Mouse (Mus musculus) liver, adult 2 months (tissue): ENCODE results near the gene Celf1. TPM values are rescaled to one million over a fixed set of nuclear protein-coding genes. Genes with fewer than 3 reads are reported as not detected.
"Not testable (repeated sequence)": the region's sequence is repeated elsewhere in the genome, so short reads cannot be mapped to it uniquely, and the experiment has no call there.

ENCODE experiments used
- DNase-seq: peaks from one replicate; pipeline ENCODE4 v3.0.0-alpha.2; 2011; ENCODE audit warnings: low read depth, low spot score; ENCODE audit errors: extremely low read depth
- H3K27ac ChIP-seq: fragments of 200-500 bp; replicated peaks from 2 replicates; pipeline ENCODE4 v1.5.1; 2012; ENCODE audit warnings: low read depth, mild to moderate bottlenecking, control low read depth, inconsistent platforms, low read length; ENCODE audit not compliant: insufficient read depth
- H3K27me3 ChIP-seq: fragments of 200-500 bp; 2 replicates; pipeline ENCODE4 v1.6.1; 2012; ENCODE audit warnings: mild to moderate bottlenecking, moderate library complexity, low read length, inconsistent platforms; ENCODE audit not compliant: control insufficient read depth, insufficient read depth
- H3K36me3 ChIP-seq: fragments of 200-500 bp; 2 replicates; pipeline ENCODE4 v1.6.1; 2012; ENCODE audit warnings: low read length, inconsistent platforms; ENCODE audit not compliant: control insufficient read depth, insufficient read depth
- H3K4me1 ChIP-seq: fragments of 200-500 bp; 2 replicates; pipeline ENCODE4 v1.6.1; 2011; ENCODE audit warnings: low read length; ENCODE audit not compliant: control insufficient read depth, insufficient read depth
- H3K4me3 ChIP-seq: fragments of 200-500 bp; 2 replicates; pipeline ENCODE4 v1.5.1; 2011; ENCODE audit warnings: low read depth, mild to moderate bottlenecking, control low read depth, low read length, moderate library complexity; ENCODE audit not compliant: insufficient read depth
- H3K79me2 ChIP-seq: fragments of 200-500 bp; 2 replicates; pipeline ENCODE4 v1.6.1; 2012; ENCODE audit warnings: inconsistent platforms, mild to moderate bottlenecking, low read length, moderate library complexity; ENCODE audit not compliant: control insufficient read depth, insufficient read depth
- H3K9ac ChIP-seq: fragments of 200-500 bp; 2 replicates; pipeline ENCODE4 v1.6.1; 2012; ENCODE audit warnings: low read depth, mild to moderate bottlenecking, control low read depth, inconsistent platforms, low read length
- CTCF ChIP-seq: fragments of 200-500 bp; IDR thresholded peaks from 2 replicates; pipeline ENCODE4 v1.5.1; 2011; ENCODE audit warnings: low read depth, low read length, control low read depth
- POLR2A ChIP-seq: fragments of 200-500 bp; IDR thresholded peaks from 2 replicates; pipeline ENCODE4 v1.6.1; 2011; ENCODE audit warnings: low read length, control low read depth; ENCODE audit not compliant: insufficient read depth; ENCODE audit errors: extremely low read depth
- WGBS: fragments of 180-500 bp; shearing (Covaris S2); methylation state at CpG from one replicate; pipeline ENCODE4 v1.1.7; 2018; 5-methylcytosine and 5-hydroxymethylcytosine counted together
- polyA plus RNA-seq: library from polyadenylated mRNA; depleted of rRNA; stranded (reverse); fragments of >200 nt; gene quantifications from 2 replicates; pipeline ENCODE4 v1.2.3, GENCODE M21; 2012
- total RNA-seq: library from RNA; depleted of rRNA; stranded (reverse); fragments of >200 nt; gene quantifications from 2 replicates; pipeline ENCODE4 v1.2.3, GENCODE M21; 2014

The Celf1 gene
- total and polyA plus RNA-seq, 2 experiments = 30.5 to 39.5 TPM

DNA sequence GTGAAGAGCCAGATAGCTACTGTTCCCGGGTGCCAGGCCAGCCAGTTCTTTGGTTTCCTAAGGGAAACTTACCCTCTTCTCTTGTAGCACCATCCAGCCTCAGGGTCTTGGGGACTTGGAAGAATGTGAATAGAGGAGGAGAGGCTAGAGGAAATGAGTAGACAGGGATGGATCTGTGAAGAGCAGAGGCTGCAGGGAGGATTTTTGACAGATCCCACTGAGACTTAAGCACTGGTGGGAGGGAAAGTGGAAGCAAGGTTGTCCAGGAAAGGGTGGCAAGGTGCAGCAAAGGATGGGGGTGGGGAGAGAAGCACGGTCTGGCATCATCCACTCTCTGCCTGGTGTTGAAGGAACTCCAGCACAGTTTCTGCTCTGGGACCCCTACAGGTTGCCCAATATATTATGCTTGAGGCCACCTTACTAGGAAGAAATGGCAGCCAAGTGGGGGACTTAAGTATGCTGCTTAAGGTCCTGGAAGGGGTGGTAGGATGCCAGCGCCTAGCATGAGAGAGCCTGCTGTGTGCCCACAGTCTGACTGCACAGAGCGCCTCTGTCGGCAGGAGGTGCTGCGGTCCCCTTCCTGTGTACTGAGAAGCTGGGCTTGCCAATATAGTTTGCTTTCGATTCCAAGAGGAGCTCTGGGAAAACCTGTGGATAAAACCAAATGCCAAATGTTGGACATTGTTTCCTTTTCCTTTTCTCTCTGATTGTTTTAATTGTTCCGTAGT, 78.0 kb downstream of the Celf1 start:
- Histone ChIP-seq H3K27me3 (no peaks in the 10 kb centered on the region), H3K9ac (no peak overlapping the region), H3K79me2 (no peaks in the 10 kb centered on the region), H3K27ac (no peak overlapping the region), H3K36me3 (peaks cover 42% of the 10 kb centered on the region), H3K4me1 (peaks cover 4% of the 10 kb centered on the region; the same call in 1 of the 2 replicates), H3K4me3 (no peak overlapping the region)
- no peak for DNase-seq
- 78% methylated on average over 8 of the region's 8 CpGs for WGBS
- TF ChIP-seq CTCF (peak; percentile 47; the same call in 1 of the 2 replicates), POLR2A (no peak)

DNA sequence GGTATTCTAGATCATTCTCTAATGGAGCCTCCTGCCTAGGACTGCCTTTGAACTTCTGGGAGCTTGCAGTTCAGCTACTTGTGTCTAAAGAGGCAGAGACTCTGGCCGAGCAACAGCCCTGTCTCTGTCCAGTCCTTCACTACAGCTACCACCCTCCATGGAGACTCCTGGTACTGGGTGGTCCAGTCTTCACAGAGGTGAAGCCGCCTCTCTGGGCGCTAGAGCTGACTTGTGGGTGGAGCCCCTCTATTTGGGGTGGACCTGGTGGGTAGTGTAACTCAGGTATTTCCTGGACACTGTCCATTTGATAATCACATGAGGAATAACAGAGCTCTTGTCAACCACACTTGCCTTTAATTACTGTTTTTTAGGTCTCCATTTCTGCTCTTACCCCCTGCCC, 79.7 kb downstream of the Celf1 start:
- no peaks in the 10 kb centered on the region for H3K79me2 ChIP-seq
- H3K4me3 ChIP-seq = no peak overlapping the region
- no peak overlapping the region for H3K27ac ChIP-seq
- peaks cover 4% of the 10 kb centered on the region; the same call in 1 of the 2 replicates for H3K4me1 ChIP-seq
- no peaks in the 10 kb centered on the region for H3K27me3 ChIP-seq
- TF ChIP-seq CTCF = no peak
- no peak for TF ChIP-seq POLR2A
- no peak for DNase-seq
- 98% methylated on average over 3 of the region's 3 CpGs for WGBS
- peaks cover 25% of the 10 kb centered on the region for H3K36me3 ChIP-seq
- H3K9ac ChIP-seq = no peak overlapping the region

DNA sequence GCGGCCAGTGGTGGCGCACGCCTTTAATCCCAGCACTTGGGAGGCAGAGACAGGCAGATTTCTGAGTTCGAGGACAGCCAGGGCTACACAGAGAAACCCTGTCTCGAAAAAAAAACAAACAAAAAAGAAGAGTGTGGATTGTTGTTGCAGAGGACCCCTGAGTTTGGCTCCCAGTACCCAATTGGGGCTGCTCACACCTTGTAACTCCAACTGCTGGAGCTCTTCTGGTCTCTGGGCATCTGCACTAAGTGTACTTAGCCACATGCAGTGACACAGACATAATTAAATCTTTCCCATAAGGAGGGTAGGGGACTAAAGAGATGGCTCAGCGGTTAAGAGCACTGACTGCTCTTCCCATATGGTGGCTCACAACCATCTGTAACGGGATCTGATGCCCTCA, 82.1 kb downstream of the Celf1 start:
- WGBS = 95% methylated on average over 7 of the region's 7 CpGs

DNA sequence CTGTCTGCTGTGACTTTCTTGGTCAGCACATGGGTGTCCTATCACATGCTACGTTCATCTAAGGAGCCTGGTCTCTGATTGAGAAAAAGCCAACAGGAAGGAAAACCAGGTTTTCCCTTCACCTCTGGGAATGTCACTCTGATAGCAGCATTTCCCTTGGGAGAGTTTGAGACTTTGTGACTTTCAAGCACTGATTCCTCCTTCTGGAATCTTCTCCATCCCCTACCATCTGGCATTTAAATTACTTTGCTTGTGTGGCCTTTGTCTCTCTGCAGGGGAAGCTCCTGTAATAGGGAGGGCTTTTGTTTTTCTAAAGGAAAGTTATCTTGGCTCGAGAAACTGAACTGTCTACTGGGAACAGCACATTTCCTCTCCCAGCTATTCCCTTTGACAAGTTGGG, 82.9 kb downstream of the Celf1 start:
- Histone ChIP-seq H3K27ac (no peak overlapping the region), H3K36me3 (peaks cover 12% of the 10 kb centered on the region; the same call in 1 of the 2 replicates)

More for the DNA sequence above, 82.1 kb downstream of the Celf1 start:
- H3K4me1 ChIP-seq, H3K27me3 ChIP-seq, H3K79me2 ChIP-seq, H3K27ac ChIP-seq, H3K4me3 ChIP-seq, H3K9ac ChIP-seq, DNase-seq: not testable (repeated sequence)
- peaks cover 14% of the 10 kb centered on the region; the same call in 1 of the 2 replicates for H3K36me3 ChIP-seq

DNA sequence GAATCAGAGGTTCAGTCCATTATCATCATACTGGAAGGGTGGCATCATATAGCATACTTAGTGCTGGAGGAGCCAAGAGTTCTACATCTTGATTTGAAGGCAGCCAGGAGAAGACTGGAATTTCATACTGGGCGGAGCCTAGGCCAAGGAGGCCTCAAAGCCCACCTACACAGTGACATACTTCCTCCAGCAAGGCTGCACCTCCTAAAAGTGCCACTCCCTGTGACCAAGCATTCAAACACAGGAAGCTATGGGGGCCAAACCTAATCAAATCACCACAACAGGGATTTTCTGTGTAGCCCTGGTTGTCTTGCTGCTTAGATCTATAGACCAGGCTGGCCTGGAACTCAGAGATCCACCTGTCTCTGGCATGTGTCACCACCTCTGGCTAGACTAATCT, 83.8 kb downstream of the Celf1 start:
- no peak for DNase-seq
- no peak overlapping the region for H3K27ac ChIP-seq
- H3K4me1 ChIP-seq = no peaks in the 10 kb centered on the region

More for the DNA sequence above, 82.9 kb downstream of the Celf1 start:
- no peaks in the 10 kb centered on the region for H3K27me3 ChIP-seq
- TF ChIP-seq POLR2A (no peak), CTCF (no peak)
- WGBS = 78% methylated on average over 2 of the region's 2 CpGs
- no peaks in the 10 kb centered on the region for H3K79me2 ChIP-seq
- no peak overlapping the region for H3K9ac ChIP-seq
- H3K4me1 ChIP-seq = no peaks in the 10 kb centered on the region
- no peak for DNase-seq
- H3K4me3 ChIP-seq = no peak overlapping the region

DNA sequence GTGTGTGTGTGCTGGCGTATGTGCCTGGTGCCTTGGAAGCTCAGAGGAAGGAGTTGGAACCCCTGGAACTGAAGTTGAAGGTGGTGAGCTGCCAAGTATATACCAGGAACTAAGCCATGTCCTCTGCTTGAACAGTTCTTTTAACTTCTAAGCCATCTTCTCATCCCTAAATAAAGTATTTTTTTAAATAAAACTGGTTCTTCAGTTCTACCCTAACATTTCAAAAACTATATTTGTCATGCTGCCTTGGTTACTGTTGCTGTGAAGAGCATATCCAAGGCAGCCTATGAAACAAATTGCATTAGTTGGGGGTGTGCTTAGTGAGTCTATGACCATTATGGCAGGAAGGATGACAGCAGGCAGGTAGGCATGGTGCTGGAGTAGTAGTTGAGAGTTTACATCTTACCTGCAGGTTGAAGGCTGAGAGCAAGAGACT, 84.9 kb downstream of the Celf1 start:
- TF ChIP-seq POLR2A (no peak), CTCF (no peak)
- Histone ChIP-seq H3K27me3 (no peaks in the 10 kb centered on the region), H3K4me3 (no peak overlapping the region), H3K9ac (no peak overlapping the region), H3K4me1 (no peaks in the 10 kb centered on the region), H3K36me3 (peaks cover 5% of the 10 kb centered on the region; the same call in 1 of the 2 replicates), H3K27ac (no peak overlapping the region), H3K79me2 (no peaks in the 10 kb centered on the region)
- DNase-seq = no peak
- 100% methylated on average over 1 of the region's 1 CpGs for WGBS

More for the DNA sequence above, 83.8 kb downstream of the Celf1 start:
- WGBS = 100% methylated on average over 1 of the region's 1 CpGs
- Histone ChIP-seq H3K4me3 (no peak overlapping the region), H3K36me3 (peaks cover 10% of the 10 kb centered on the region; the same call in 1 of the 2 replicates), H3K79me2 (no peaks in the 10 kb centered on the region), H3K27me3 (no peaks in the 10 kb centered on the region), H3K9ac (no peak overlapping the region)
- TF ChIP-seq CTCF (no peak), POLR2A (no peak)
